Mouse (Mus musculus): Measurements from ENCODE around the gene Mypn. TPM values are rescaled to one million over a fixed set of nuclear protein-coding genes. Genes with fewer than 3 reads are reported as not detected.

Mypn gene
- polyA plus RNA-seq, 1 experiment from 2014 or later: 0.12 TPM

DNA sequence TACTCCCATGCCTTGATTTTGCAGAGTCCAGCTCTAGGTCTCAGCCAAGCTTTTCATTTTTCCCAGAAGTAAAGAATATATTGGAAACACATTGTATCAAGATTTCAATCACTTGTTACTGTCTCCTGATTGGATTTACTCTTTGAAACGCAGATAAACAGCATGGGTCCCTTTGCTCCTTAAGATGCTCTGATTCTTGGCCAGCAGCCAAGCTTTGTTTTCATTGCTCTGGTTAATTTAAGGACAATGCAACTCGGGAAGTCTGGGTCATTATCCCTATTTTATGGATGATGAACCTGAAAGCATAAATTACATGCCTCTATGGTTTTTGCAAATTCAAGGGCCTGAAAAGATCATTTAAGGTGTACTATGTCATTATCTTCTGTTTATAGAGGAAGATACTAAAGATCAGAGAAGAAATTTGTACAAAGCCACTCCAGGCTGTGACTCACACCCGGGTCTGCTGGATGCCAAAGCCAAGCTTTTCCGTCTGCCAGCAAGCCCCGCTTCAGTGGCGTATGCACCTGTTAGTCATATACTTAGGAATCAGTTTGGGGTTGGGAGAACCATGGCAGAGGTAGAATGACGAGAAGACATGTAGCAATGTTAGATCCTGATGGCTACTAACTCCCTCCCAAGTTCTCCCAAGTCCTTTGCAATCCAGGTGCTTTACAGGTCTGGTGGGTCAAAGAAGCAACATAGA, 17.5 kb upstream of the Mypn start:
- Histone ChIP-seq H3K4me3 (ENCODE audit: low read depth, low read length) (no peak overlapping the region), H3K9me3 (ENCODE audit: control insufficient read depth, low read length) (no peaks in the 10 kb centered on the region), H3K4me2 (no peak overlapping the region), H3K9ac (ENCODE audit: low read length) (no peak overlapping the region), H3K27ac (ENCODE audit: low read depth, low read length) (no peak overlapping the region), H3K4me1 (ENCODE audit: control insufficient read depth, insufficient read depth, low read length) (no peaks in the 10 kb centered on the region), H3K36me3 (ENCODE audit: control insufficient read depth, insufficient read depth, low read length) (no peaks in the 10 kb centered on the region), H3K27me3 (ENCODE audit: control insufficient read depth, insufficient read depth, low read length) (no peaks in the 10 kb centered on the region)
- ATAC-seq (ENCODE audit: low FRiP score): no peak
- WGBS: 66% methylated on average over 7 of the region's 7 CpGs
- no peak for DNase-seq (ENCODE audit: low spot score, missing footprints)

DNA sequence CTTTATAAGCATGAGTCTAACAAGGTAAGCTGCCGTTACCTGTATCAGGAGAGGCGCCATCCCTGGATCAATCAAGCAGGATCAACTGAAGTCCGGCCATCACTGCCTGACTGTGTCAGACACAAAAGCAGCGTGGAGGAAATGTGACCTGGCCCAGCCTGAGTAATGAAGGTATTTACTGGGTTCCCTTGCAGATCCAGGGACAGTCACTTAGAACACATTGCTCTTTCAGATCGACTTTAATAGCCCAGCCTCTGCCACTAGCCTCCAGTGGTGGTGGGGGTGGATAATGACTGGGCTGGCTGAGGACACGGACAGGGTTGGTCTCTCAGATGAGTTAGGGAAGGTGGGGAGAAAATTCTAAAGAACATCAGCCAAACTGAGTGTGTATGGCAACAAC, 5.1 kb upstream of the Mypn start:
- no peaks in the 10 kb centered on the region for H3K36me3 ChIP-seq (ENCODE audit: control insufficient read depth, insufficient read depth, low read length)
- no peak for ATAC-seq (ENCODE audit: low FRiP score)
- no peak overlapping the region for H3K4me2 ChIP-seq
- no peaks in the 10 kb centered on the region for H3K4me1 ChIP-seq (ENCODE audit: control insufficient read depth, insufficient read depth, low read length)
- H3K27ac ChIP-seq (ENCODE audit: low read depth, low read length): no peak overlapping the region
- DNase-seq (ENCODE audit: low spot score, missing footprints): no peak
- H3K27me3 ChIP-seq (ENCODE audit: control insufficient read depth, insufficient read depth, low read length): no peaks in the 10 kb centered on the region
- no peak overlapping the region for H3K4me3 ChIP-seq (ENCODE audit: low read depth, low read length)
- H3K9ac ChIP-seq (ENCODE audit: low read length): no peak overlapping the region
- H3K9me3 ChIP-seq (ENCODE audit: control insufficient read depth, low read length): no peaks in the 10 kb centered on the region
- WGBS: 67% methylated on average over 6 of the region's 6 CpGs

DNA sequence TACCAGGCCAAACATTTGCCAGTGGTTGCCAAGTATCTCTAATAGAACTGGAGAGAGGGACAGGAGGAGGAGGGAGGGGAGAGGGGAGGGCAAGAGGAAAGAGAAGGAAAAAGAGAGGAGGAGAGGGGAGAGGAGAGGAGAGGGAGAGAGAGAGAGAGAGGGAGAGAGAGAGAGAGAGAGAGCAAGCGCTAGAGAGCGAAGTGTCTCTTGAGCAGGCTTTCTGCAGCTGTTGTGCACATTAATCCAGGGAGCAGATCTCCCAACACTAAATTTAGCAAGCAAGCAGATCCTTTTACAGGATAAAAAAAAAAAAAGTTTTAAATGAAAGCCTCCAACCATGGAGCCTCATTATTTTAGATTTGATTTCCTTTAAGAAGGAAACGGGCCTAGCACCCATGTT, 750 bp downstream of the Mypn start:
- Histone ChIP-seq H3K9ac (ENCODE audit: low read length) (no peak overlapping the region), H3K9me3 (ENCODE audit: control insufficient read depth, low read length) (no peaks in the 10 kb centered on the region), H3K4me2 (no peak overlapping the region), H3K36me3 (ENCODE audit: control insufficient read depth, insufficient read depth, low read length) (no peaks in the 10 kb centered on the region), H3K4me1 (ENCODE audit: control insufficient read depth, insufficient read depth, low read length) (no peaks in the 10 kb centered on the region), H3K27me3 (ENCODE audit: control insufficient read depth, insufficient read depth, low read length) (no peaks in the 10 kb centered on the region), H3K4me3 (ENCODE audit: low read depth, low read length) (no peak overlapping the region), H3K27ac (ENCODE audit: low read depth, low read length) (no peak overlapping the region)
- WGBS: 78% methylated on average over 3 of the region's 3 CpGs
- no peak for DNase-seq (ENCODE audit: low spot score, missing footprints)
- ATAC-seq (ENCODE audit: low FRiP score): no peak

DNA sequence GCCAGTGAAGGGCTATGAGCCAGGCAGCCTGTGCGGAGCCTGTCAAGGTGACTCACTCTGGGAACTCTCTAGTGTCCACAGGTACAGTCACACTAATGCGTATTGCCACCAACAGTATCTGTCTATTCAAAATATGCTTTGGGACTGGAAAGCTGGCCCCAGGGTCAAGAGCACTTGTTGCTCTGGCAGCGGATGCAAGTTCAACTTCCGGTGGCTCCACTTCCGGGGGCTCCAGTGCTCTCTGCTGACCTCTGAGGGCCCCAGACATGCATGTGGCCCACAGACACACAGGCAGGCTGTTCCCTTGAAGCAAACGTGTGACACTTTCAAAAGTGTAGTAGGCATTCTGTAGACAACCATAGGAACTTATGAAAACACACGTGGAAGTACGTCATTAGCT, 2.2 kb downstream of the Mypn start:
- ATAC-seq (ENCODE audit: low FRiP score): no peak
- Histone ChIP-seq H3K4me1 (ENCODE audit: control insufficient read depth, insufficient read depth, low read length) (no peaks in the 10 kb centered on the region), H3K9me3 (ENCODE audit: control insufficient read depth, low read length) (no peaks in the 10 kb centered on the region), H3K4me3 (ENCODE audit: low read depth, low read length) (no peak overlapping the region), H3K4me2 (no peak overlapping the region), H3K36me3 (ENCODE audit: control insufficient read depth, insufficient read depth, low read length) (no peaks in the 10 kb centered on the region), H3K27ac (ENCODE audit: low read depth, low read length) (no peak overlapping the region), H3K9ac (ENCODE audit: low read length) (no peak overlapping the region), H3K27me3 (ENCODE audit: control insufficient read depth, insufficient read depth, low read length) (no peaks in the 10 kb centered on the region)
- no peak for DNase-seq (ENCODE audit: low spot score, missing footprints)
- WGBS: 85% methylated on average over 8 of the region's 8 CpGs

DNA sequence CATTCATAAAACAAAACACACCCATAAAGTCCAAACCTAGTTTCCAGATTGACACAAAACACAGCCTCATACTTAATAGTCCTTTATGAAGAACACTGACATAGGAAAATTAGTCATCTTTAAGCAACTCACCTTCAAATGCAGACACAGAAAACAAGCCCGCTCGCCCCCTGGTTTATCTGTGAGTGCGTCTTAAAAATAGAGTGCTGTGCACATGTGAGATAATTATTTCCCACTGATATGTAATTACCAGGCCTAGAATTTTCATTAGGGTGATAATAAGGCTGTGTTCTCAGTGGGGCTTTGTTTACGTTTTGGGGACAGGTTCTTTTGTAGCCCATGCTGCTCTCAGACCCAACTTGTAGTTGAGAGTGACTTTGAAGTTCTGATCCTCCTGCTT, 4.7 kb downstream of the Mypn start:
- Histone ChIP-seq H3K27ac (ENCODE audit: low read depth, low read length) (no peak overlapping the region), H3K27me3 (ENCODE audit: control insufficient read depth, insufficient read depth, low read length) (no peaks in the 10 kb centered on the region), H3K4me3 (ENCODE audit: low read depth, low read length) (no peak overlapping the region), H3K4me2 (no peak overlapping the region), H3K4me1 (ENCODE audit: control insufficient read depth, insufficient read depth, low read length) (no peaks in the 10 kb centered on the region), H3K9me3 (ENCODE audit: control insufficient read depth, low read length) (no peaks in the 10 kb centered on the region), H3K9ac (ENCODE audit: low read length) (no peak overlapping the region), H3K36me3 (ENCODE audit: control insufficient read depth, insufficient read depth, low read length) (no peaks in the 10 kb centered on the region)
- 89% methylated on average over 4 of the region's 4 CpGs for WGBS
- ATAC-seq (ENCODE audit: low FRiP score) (no peak), DNase-seq (ENCODE audit: low spot score, missing footprints) (no peak)

DNA sequence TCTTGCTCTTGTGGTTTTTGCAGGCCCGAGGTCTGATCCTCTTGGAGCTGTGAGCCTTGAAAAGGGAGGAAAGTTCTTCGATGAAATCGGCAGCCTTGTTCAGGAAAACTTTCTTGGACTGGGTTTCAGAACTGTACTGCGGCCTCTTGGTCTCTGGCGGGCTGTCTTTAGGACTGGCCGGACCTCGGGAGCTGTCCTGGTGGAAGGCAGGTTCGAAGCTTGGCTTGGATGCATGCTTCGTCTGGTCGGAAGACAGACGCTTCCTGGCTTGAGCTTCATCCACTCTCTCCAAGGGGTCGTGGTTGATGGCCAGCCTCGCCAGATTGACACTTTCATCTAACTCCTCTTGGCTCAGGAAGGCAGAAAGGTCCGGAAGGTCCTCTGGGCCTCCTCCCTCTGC, 11.0 kb downstream of the Mypn start:
- Histone ChIP-seq H3K4me1 (ENCODE audit: control insufficient read depth, insufficient read depth, low read length) (no peaks in the 10 kb centered on the region), H3K4me3 (ENCODE audit: low read depth, low read length) (no peak overlapping the region), H3K27me3 (ENCODE audit: control insufficient read depth, insufficient read depth, low read length) (no peaks in the 10 kb centered on the region), H3K9me3 (ENCODE audit: control insufficient read depth, low read length) (no peaks in the 10 kb centered on the region), H3K36me3 (ENCODE audit: control insufficient read depth, insufficient read depth, low read length) (no peaks in the 10 kb centered on the region), H3K27ac (ENCODE audit: low read depth, low read length) (no peak overlapping the region), H3K4me2 (no peak overlapping the region), H3K9ac (ENCODE audit: low read length) (no peak overlapping the region)
- WGBS: 83% methylated on average over 14 of the region's 14 CpGs
- no peak for DNase-seq (ENCODE audit: low spot score, missing footprints)
- no peak for ATAC-seq (ENCODE audit: low FRiP score)

DNA sequence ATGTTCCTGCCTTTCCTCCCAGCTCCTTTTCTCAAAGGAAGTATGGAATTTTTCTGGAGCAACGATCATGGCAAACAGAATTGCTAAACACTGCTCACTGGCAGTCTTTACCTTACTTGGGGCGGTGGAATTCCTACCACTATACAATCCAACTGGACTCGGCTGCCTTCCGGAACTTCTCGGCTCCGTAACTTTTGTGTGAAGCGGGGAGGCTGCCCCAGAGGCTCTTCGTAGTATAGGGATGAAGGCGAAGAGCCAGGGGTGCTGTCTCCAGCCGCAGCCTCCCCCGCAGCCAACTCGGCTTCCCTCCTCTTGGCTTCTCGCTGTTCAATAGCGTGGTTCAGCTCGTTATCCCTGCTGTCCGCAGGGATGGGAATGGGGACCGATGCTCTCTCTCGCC, 11.5 kb downstream of the Mypn start:
- DNase-seq (ENCODE audit: low spot score, missing footprints) (no peak), ATAC-seq (ENCODE audit: low FRiP score) (no peak)
- Histone ChIP-seq H3K27ac (ENCODE audit: low read depth, low read length) (no peak overlapping the region), H3K36me3 (ENCODE audit: control insufficient read depth, insufficient read depth, low read length) (no peaks in the 10 kb centered on the region), H3K9ac (ENCODE audit: low read length) (no peak overlapping the region), H3K9me3 (ENCODE audit: control insufficient read depth, low read length) (no peaks in the 10 kb centered on the region), H3K27me3 (ENCODE audit: control insufficient read depth, insufficient read depth, low read length) (no peaks in the 10 kb centered on the region), H3K4me2 (no peak overlapping the region), H3K4me3 (ENCODE audit: low read depth, low read length) (no peak overlapping the region), H3K4me1 (ENCODE audit: control insufficient read depth, insufficient read depth, low read length) (no peaks in the 10 kb centered on the region)
- WGBS: 70% methylated on average over 18 of the region's 18 CpGs

DNA sequence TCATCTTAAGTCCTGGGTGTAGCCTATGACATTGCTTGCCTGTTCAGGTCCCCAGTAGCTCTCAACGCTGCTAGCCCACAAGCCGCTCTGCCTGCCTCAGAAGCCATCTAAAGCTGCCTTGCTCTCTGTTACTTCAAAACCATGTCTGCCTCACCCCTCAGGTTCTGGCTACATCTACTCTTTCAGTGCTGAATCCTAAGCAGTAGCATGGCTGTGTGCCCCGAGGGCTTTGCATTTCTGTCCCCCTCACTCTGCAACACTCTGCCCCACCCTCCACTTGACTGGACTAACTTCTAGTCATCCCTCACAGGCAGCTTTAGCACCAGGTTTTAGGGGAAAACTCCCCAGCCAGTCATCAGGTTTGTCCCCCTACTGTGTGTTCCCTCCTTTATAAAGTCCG, 19.3 kb downstream of the Mypn start:
- no peaks in the 10 kb centered on the region for H3K9me3 ChIP-seq (ENCODE audit: control insufficient read depth, low read length)
- whole genome bisulfite sequencing: 82% methylated on average over 4 of the region's 4 CpGs
- H3K36me3 ChIP-seq (ENCODE audit: control insufficient read depth, insufficient read depth, low read length): no peaks in the 10 kb centered on the region
- H3K27ac ChIP-seq (ENCODE audit: low read depth, low read length): no peak overlapping the region
- H3K9ac ChIP-seq (ENCODE audit: low read length): no peak overlapping the region
- ATAC-seq (ENCODE audit: low FRiP score) (no peak), DNase-seq (ENCODE audit: low spot score, missing footprints) (no peak)
- H3K4me1 ChIP-seq (ENCODE audit: control insufficient read depth, insufficient read depth, low read length): no peaks in the 10 kb centered on the region
- no peaks in the 10 kb centered on the region for H3K27me3 ChIP-seq (ENCODE audit: control insufficient read depth, insufficient read depth, low read length)
- no peak overlapping the region for H3K4me3 ChIP-seq (ENCODE audit: low read depth, low read length)
- no peak overlapping the region for H3K4me2 ChIP-seq

DNA sequence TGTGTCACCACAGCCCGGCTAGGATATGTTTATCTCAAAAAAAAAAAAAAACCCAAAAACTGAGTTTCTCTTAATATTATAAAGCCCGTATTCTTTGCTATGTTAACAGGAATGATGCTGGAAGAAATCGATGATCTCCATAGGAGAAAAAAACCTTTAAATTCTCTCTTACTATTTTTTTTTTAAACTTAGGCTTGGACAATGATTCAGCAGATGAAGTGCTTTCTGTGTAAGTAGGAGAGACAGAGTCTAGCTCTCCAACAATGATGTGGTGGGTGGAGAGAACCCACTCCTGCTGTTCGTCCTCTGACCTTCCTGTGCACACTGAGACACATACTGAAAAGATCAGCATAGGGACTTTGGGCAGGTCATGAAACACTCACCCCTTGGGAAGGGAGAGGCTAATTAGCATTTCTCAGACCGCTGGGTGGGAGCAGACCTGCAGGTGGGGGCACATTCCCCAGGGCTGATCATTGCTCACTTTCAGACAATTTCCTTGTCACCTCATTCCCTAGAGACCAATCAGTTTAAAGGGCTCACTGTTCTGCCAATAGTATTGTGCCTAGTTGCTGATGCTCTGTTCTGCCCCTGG, 21.5 kb downstream of the Mypn start:
- WGBS: 72% methylated on average over 5 of the region's 5 CpGs
- Histone ChIP-seq H3K4me2 (no peak overlapping the region), H3K9ac (ENCODE audit: low read length) (no peak overlapping the region), H3K27me3 (ENCODE audit: control insufficient read depth, insufficient read depth, low read length) (no peaks in the 10 kb centered on the region), H3K4me1 (ENCODE audit: control insufficient read depth, insufficient read depth, low read length) (no peaks in the 10 kb centered on the region), H3K4me3 (ENCODE audit: low read depth, low read length) (no peak overlapping the region), H3K9me3 (ENCODE audit: control insufficient read depth, low read length) (no peaks in the 10 kb centered on the region), H3K27ac (ENCODE audit: low read depth, low read length) (no peak overlapping the region), H3K36me3 (ENCODE audit: control insufficient read depth, insufficient read depth, low read length) (no peaks in the 10 kb centered on the region)
- DNase-seq (ENCODE audit: low spot score, missing footprints) (no peak), ATAC-seq (ENCODE audit: low FRiP score) (no peak)
